Mouse (Mus musculus) embryonic facial prominence, embryonic 15.5 days (tissue): ENCODE measurements around the gene Zfp979. TPM values are rescaled to one million over a fixed set of nuclear protein-coding genes. Genes with fewer than 3 reads are reported as not detected.
A peak's percentile ranks its signal among the peaks of the same experiment; 100 is the strongest.
"Not testable (repeated sequence)": the region's sequence is repeated elsewhere in the genome, so short reads cannot be mapped to it uniquely, and the experiment has no call there.

ENCODE experiments used
- ATAC-seq: fragments of 200-750 bp; cut with Nextera tagmentation; 2 replicates; pipeline ENCODE4 v1.8.0; 2017; ENCODE audit warnings: low read depth, moderate TSS enrichment; ENCODE audit not compliant: insufficient number of reproducible peaks, low FRiP score, low TSS enrichment
- H3K27ac ChIP-seq: fragments of 300-500 bp; sonication (generic); replicated peaks from 2 replicates; pipeline ENCODE4 v1.5.1; 2015; ENCODE audit warnings: mild to moderate bottlenecking, inconsistent platforms
- H3K27me3 ChIP-seq: fragments of 300-500 bp; sonication (generic); 2 replicates; pipeline ENCODE4 v1.6.1; 2015; ENCODE audit warnings: inconsistent platforms
- H3K36me3 ChIP-seq: fragments of 300-500 bp; sonication (generic); 2 replicates; pipeline ENCODE4 v1.6.1; 2015; ENCODE audit warnings: mild to moderate bottlenecking, inconsistent platforms
- H3K4me1 ChIP-seq: fragments of 300-500 bp; sonication (generic); 2 replicates; pipeline ENCODE4 v1.6.1; 2015; ENCODE audit warnings: inconsistent platforms
- H3K4me2 ChIP-seq: fragments of 300-500 bp; sonication (generic); replicated peaks from 2 replicates; pipeline ENCODE4 v1.6.1; 2015; ENCODE audit warnings: mild to moderate bottlenecking, inconsistent platforms
- H3K4me3 ChIP-seq: fragments of 300-500 bp; sonication (generic); replicated peaks from 2 replicates; pipeline ENCODE4 v1.5.1; 2015; ENCODE audit warnings: mild to moderate bottlenecking, inconsistent platforms
- H3K9ac ChIP-seq: fragments of 300-500 bp; sonication (generic); 2 replicates; pipeline ENCODE4 v1.6.1; 2015; ENCODE audit warnings: inconsistent platforms
- H3K9me3 ChIP-seq: fragments of 300-500 bp; sonication (generic); replicated peaks from 2 replicates; pipeline ENCODE4 v1.6.1; 2016; ENCODE audit warnings: inconsistent platforms
- WGBS: fragments of 180-500 bp; shearing (Covaris S2); methylation state at CpG from one replicate; pipeline ENCODE4 v1.1.7; 2015; 5-methylcytosine and 5-hydroxymethylcytosine counted together
- polyA plus RNA-seq: library from polyadenylated mRNA; unstranded; fragments of >200 nt; fragmentation: Nextera tagmentation; extraction: Ambion mirVana; gene quantifications from 2 replicates; pipeline ENCODE4 v1.2.1, GENCODE M21; 2015

Zfp979 gene
- polyA plus RNA-seq, 1 experiment from 2014 or later: 2.5 TPM

- 53% methylated on average over 1 of the region's 1 CpGs for WGBS
These were observed 55.5 kb downstream of the Zfp979 start for GRCm38 (mm10) chr4:147586511-147587473.

GRCm38 (mm10) chr4:147579371-147579770 is 62.9 kb downstream of the Zfp979 start:
- WGBS: 85% methylated on average over 4 of the region's 4 CpGs
- ATAC-seq, H3K4me3 ChIP-seq: not testable (repeated sequence)

More at GRCm38 (mm10) chr4:147586511-147587473, 55.5 kb downstream of the Zfp979 start:
- no peaks in the 10 kb centered on the region for H3K27me3 ChIP-seq
- H3K4me1 ChIP-seq: no peaks in the 10 kb centered on the region
- no peak overlapping the region for H3K4me3 ChIP-seq
- H3K9me3 ChIP-seq: peaks cover 13% of the 10 kb centered on the region
- peak; percentile 43; the same call in 1 of the 2 replicates for ATAC-seq
- H3K27ac ChIP-seq: no peak overlapping the region
- no peak overlapping the region for H3K4me2 ChIP-seq
- H3K36me3 ChIP-seq: no peaks in the 10 kb centered on the region
- no peak overlapping the region for H3K9ac ChIP-seq

GRCm38 (mm10) chr4:147571156-147571555 is 71.2 kb downstream of the Zfp979 start:
- WGBS: 87% methylated on average over 8 of the region's 8 CpGs
- ATAC-seq, H3K4me1 ChIP-seq, H3K9ac ChIP-seq, H3K27me3 ChIP-seq, H3K4me3 ChIP-seq, H3K9me3 ChIP-seq, H3K4me2 ChIP-seq, H3K36me3 ChIP-seq, H3K27ac ChIP-seq: not testable (repeated sequence)

More at GRCm38 (mm10) chr4:147579371-147579770, 62.9 kb downstream of the Zfp979 start:
- H3K27ac ChIP-seq, H3K9ac ChIP-seq, H3K9me3 ChIP-seq, H3K36me3 ChIP-seq, H3K27me3 ChIP-seq, H3K4me2 ChIP-seq, H3K4me1 ChIP-seq: not testable (repeated sequence)

- peaks cover 14% of the 10 kb centered on the region; the same call in 1 of the 2 replicates for H3K9me3 ChIP-seq
- H3K36me3 ChIP-seq: no peaks in the 10 kb centered on the region
- no peaks in the 10 kb centered on the region for H3K27me3 ChIP-seq
- ATAC-seq: no peak
- no peak overlapping the region for H3K4me2 ChIP-seq
- 67% methylated on average over 6 of the region's 6 CpGs for WGBS
- no peak overlapping the region for H3K27ac ChIP-seq
- H3K4me3 ChIP-seq: no peak overlapping the region
- H3K9ac ChIP-seq: no peak overlapping the region
- H3K4me1 ChIP-seq: no peaks in the 10 kb centered on the region
These were observed 76.7 kb downstream of the Zfp979 start for GRCm38 (mm10) chr4:147565426-147566220.

Other genes starting within 250 kb of the Zfp979 start
- 3.9 and 4.6 TPM in 2 replicates for gene Zfp982, start 150.1 kb downstream of the Zfp979 start, polyA plus RNA-seq
- gene Gm16503, start 102.3 kb downstream of the Zfp979 start, polyA plus RNA-seq: 0.16 and 0.31 TPM in 2 replicates
- 0.07 and 0.11 TPM in 2 replicates for gene Zfp985, start 89.2 kb downstream of the Zfp979 start, polyA plus RNA-seq
- gene Zfp534, start 60.0 kb upstream of the Zfp979 start, polyA plus RNA-seq: not detected in 2 replicates
- gene Zfp984, start 167.3 kb upstream of the Zfp979 start, polyA plus RNA-seq: 5.8 and 5.9 TPM in 2 replicates
- gene Zfp933, start 205.9 kb upstream of the Zfp979 start, polyA plus RNA-seq: 4.6 and 5.3 TPM in 2 replicates
- 40.3 and 43.2 TPM in 2 replicates for gene Miip, start 226.3 kb upstream of the Zfp979 start, polyA plus RNA-seq
- 9.1 and 10.9 TPM in 2 replicates for gene Fv1, start 226.5 kb upstream of the Zfp979 start, polyA plus RNA-seq